Mouse (Mus musculus): ENCODE measurements around the gene Rab25.
"Not testable (repeated sequence)": the region's sequence is repeated elsewhere in the genome, so short reads cannot be mapped to it uniquely, and the experiment has no call there.

Rab25 gene

DNA sequence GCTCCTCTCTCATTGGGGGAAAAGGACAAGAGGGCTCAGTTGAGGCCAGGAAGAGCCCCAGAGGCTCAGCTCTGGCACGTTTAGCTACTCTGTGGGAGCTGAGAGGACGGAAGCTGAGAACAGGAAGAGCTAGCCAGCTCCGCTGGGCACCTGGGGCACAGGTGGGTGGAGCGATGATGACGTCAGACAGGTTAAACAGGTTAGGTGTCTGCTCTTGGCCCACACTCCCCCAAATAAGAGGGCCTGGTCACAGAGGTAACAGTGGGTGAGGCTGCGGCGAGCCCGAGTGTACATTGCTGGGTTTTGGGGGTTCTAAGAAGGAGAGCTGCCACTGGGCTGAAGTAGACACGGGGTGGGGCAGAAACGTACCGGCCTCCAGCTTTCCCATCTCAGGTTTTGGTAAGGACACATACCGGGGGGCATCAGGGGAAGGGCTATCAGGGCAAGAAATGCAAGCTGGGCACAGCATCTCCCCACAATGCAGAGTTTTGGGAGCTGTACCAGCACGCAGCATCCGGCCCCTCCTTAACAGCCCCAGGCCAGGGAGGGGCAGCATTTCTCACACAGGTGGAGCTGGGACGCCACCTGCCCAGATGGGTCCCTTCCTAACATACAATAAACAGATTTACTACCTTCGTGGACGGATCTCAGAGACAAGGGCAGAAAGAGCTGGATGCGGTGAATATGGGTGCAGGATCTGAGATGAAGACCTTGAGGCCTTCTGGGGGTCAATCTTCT lies at the start of gene Rab25:
TSS of gene Rab25 (minus strand) at position 121 of the 738 bp plus-strand sequence.
- no peak for DNase-seq (ENCODE audit: low spot score in 2 of 2)

DNA sequence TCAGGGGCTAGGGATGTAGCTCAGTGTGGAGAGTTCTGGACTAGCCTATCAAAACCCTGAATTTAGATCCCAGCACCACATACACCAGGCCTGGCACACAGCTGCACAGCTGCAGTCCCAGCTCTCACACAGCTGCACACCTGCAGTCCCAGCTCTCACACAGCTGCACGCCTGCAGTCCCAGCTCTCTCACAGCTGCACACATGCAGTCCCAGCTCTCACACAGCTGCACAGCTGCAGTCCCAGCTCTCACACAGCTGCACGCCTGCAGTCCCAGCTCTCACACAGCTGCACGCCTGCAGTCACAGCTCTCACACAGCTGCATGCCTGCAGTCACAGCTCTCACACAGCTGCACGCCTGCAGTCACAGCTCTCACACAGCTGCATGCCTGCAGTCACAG lies 48.4 kb upstream of the Rab25 start:
- DNase-seq (ENCODE audit: low spot score in 2 of 2) = not testable (repeated sequence)

DNA sequence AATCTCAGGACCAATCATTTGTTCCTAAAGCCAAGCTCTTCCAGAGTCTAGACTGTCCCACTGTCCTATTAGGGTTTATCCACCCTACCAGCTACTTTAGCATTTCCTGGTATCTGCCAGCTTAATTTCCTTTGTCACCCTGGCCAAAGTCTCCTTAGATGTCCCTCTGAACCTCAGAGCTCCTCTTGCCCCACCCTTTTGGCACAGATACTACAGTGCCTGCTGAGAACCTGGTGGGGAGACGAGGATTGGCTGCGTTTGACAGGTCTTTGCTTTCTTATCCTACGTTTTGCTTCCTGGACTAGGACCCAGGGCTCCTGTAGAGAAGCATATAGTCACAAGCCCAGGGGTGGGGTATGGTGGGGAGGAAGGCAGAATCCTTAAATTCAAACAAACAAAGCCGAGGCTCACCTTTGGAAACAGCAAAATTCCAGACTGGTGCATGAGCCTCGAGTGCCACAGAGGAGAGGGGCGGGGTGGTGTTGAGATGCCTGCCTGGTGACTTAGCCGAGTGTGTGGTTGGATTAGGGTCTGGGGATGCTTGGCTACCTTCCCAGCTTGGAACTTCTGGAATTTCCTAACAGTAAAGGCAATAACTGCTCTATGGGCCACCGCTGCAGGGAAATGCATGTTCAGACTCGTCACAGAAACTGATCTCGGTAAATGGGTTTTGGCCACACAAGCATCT lies 45.9 kb upstream of the Rab25 start:
- no peak for DNase-seq (ENCODE audit: low spot score in 2 of 2)

DNA sequence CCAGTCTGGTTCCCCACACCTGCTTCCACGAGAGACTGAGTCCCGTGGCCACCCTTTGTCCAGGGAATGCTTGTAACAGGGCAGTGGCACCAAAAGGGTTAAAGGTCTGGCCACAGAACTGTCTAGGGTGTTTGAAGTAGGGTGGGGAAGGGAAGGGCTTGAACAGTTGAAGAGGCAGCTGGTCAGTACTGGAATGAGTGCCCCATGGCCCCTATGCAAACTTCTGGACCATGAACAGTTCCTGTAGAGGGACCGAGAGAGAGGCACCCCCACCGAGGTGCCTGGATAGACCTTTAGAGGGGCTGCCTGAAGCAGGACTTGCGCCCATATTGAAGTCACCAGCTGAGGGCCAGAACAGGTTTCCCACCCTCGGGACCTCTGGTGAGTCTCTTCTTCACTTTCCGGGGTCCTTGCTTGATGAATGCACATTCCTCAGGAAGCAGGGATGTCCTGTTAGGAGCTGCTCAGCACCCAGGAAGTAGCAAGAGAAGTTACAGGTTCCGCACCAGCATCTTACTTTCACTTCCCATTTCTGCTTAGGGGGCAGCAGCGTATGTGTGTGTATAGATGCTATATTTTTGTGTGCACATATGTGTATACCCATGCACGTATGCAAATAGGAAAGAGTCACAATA lies 45.0 kb upstream of the Rab25 start:
- DNase-seq (ENCODE audit: low spot score in 2 of 2) = peak in 1 of 2 experiments; percentile 34

DNA sequence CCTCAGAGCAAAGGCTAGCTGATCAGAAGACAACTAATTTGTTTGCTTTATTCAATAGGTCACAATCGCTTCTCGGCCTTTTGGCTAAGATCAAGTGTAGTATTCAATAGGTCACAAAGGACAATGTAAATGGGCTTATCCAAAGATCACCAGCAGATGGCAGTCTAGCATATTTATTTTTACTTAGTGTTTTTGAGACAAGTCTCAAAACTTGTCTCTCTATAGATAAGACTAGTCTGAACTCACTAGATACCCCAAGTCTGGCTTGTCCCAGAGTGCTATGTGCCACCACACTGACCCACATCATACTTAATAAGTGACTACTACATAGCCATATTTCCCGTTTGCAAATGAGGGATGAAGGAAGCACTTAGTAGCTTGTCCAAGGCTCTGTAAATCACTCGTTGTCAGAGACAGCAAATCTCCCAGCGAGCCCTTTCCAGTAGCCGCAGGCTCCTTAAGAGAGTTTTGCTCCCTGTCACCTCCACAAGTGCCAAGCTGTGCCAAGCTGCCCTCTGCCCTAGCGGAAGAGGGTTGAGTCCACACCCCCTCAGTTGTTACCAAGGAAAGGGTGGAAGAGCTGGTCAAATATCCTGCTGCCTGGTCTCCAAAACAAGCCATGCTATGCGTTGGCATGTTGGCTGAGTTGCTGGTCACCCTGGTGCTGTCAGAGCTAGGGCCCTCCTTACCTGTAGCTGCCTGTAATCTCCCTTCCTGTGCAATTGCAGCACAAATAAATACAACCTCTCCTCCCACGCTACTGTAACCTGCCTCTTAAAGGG lies 44.0 kb upstream of the Rab25 start:
- DNase-seq (ENCODE audit: low spot score in 2 of 2) = peak in 1 of 2 experiments; percentile 54

DNA sequence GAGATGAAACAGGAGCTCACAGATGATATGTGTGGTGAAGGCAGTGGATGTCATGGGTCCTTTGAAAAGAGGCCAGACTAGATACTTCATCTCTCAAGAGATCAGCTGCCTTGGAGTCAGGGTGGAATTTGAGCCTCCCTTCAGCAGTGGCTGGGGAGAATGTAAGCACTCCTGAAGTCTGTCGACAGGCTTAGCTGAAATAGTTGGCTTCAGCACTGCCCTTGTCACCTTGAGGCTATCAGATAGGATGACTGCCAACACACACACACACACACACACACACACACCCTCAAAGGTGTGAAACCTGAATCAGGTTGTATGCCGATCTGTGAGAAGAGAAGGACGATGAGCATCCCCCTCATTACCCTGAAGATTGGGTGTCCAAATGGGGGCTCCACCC lies 42.9 kb upstream of the Rab25 start:
- DNase-seq (ENCODE audit: low spot score in 2 of 2) = no peak

DNA sequence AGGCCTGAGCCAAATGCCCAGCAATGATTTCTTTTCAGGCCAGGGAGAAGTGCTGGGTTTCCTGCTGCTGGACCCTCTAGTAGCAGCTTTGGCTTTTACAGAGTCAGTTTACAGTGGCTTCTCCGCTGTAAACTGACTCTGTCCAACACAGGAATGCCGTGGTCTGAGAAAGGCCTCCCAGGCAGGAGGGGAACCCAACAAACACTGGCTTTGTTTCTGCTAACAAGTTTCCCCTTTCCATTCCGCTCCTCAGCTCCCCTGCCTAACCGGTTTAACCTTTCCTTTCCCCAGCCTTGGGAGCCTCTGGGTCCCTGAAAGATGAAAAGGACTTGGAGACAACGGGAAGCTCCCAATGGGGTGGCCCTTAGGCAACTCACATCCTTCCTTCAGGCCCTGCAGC lies 42.1 kb upstream of the Rab25 start:
- no peak for DNase-seq (ENCODE audit: low spot score in 2 of 2)

DNA sequence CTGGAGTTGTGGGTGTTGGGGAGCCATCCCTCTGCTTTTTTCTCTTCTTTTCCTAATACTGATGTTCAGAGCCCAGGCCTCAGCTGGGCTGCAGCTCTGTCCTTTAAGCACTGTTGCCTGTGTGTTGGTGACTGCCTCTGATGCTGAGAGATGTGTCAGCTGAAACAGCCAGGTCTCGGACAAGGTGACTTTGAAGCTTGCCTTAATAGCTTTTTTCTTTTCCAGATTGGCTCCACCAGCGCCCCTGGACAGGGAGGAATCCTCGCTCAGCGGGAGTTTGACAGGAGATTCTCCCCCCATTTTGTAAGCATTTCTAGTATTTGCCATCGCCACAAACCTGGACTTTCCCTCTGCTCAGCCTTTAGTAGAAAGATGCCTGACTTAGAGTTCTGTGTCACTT lies 38.5 kb upstream of the Rab25 start:
- DNase-seq (ENCODE audit: low spot score in 2 of 2) = no peak

DNA sequence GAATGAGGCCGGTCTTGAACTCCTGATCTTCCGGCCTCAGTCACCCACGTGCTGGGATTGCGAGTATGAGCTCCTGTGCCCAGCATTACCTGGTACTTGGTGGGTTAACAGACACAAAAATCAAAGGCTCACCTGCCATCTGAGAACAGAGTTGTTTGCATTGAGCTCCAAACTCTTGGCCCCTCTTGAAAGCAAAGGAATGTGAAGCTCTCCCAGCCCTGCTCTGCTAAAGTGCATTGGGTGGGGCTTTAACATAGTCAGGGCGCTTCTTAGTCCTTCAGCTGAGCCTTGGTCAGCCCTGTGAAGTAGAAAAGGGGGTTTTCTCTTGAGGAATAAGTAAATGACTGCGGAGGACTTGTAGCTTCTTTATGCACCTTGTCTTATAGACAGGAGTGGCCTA lies 37.7 kb upstream of the Rab25 start:
- DNase-seq (ENCODE audit: low spot score in 2 of 2) = no peak

DNA sequence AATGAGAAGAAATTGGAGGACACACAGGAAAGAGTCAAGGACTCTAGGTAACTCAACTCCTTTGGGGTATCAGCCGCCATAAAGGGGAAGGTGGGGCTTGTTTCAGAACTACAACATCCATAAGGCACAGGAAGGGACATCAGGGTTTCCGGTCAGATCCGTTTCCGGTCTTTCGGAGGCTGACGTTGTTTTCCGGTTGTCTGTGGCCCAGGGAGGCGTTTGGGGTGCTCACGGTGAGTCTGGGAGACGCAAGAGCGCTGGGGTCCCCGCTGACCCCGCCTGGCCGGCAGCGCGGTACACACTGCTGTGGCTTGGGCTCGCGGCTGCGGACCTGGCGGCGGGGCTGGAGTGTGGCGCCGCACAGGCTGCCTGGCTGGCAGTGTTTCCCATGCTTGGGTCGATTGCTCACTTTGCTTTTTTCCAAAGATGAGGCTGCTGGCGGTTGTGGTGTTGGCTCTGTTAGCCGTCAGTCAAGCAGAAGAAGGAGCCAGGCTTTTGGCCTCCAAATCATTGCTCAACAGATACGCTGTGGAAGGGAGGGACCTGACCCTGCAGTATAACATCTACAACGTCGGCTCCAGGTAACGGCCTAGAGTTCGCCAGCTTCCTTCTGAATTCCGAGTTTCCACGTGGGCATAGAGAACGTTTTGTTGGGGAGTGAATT lies 31.5 kb upstream of the Rab25 start:
- DNase-seq (ENCODE audit: low spot score in 2 of 2) = peak; percentile 70 to 86

DNA sequence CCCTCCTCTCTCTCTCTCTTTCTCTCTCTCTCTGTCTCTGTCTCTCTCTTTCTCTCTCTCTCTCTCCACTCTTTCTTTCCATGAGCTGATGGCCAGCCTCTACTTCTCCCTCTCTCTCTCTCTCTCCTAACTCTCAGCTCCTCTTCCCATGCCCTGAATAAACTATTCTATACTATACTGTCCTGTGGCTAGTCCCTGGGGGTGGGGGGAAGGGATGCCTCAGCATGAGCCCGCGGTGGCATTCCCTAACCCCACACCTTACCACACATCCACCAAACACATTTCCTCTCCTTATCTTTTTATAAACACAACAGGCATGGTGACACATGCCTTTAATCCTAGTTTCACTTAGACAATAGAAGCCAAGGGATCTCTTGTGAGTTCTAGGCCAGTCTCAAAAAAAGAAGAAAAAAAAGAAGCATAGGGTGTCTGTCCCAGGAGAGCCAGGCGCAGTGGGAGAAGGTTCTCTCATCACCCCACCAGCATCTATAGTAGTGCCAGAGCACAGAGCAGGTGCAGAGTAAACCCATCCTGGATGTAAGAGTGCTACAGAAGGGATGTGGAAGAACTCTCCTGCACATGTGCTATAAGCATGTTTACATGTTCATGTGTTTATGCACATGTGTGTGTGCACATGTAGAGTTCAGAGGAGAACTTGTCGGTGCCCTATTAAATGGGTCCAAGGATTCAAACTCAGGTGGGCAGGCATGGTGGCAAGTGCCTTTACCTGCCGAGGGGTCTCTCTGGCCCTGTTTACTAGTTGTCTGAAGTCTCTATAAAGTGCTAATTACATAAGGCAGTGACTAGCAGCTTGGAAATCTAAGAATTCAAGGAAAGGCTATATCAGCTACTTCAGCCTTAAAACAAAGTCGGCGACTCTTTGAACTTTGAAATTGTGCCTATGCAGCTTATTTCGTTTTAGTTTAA lies 30.7 kb upstream of the Rab25 start:
- DNase-seq (ENCODE audit: low spot score in 2 of 2) = no peak

DNA sequence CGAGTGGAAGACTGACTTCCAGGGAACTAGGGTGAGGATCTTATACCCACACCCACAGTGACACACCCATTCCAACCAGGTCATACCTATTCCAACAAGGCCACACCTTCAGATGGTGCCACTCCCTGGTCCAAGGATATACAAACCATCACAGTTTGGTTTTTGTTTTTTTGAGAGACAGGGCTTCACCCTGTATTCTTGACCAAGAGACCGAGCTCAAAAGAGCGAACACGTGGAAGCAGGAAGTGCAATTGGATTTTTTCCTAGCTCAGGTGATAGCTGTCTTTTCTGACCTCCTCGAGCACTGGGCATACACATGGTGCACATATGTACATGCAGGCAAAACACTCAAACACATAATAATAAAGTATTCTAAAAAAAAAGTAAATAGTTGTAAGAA lies 29.7 kb upstream of the Rab25 start:
- DNase-seq (ENCODE audit: low spot score in 2 of 2) = not testable (repeated sequence)

DNA sequence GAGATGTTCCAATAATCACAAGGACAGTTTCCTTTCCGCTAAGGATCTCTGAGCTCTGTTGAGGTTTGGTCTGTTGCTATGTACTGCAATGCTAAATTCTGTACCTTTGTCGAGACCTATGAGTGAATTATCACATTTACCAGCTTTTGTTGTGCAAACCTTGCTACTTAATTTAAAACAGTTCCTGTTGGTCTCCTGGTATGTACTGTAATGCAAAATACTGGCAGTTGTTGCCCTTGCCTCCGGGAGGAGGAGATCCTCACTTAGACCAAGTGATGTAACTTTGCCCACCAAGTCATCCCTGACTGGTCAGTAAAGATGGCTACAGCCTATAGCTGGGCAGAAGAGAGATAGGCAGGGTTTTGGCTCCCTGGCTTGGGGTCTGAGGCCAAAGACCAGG lies 27.4 kb upstream of the Rab25 start, which contains the start of gene Ssr2:
TSS of gene Ssr2 (plus strand) at position 337 of the 400 bp plus-strand sequence.
- DNase-seq (ENCODE audit: low spot score in 2 of 2) = no peak

DNA sequence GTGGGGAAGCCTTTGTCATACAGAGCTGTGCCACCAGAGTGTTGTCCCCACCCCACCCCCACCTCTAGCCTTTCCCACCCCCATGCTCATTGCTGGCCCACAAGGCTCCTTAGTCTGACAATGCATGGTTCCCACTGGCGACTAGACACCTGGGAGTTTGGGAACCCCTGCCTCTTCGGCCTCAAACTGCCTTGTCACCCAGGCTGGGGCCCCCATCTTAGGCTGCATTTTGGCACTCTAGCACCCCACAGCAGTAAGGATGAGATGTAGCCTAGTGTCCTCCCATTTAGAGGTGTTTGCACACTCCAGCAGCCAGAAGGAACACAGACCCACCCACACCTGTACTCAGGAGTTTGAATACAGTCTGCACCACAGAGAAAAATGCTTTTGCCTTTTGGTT lies 25.7 kb upstream of the Rab25 start:
- DNase-seq (ENCODE audit: low spot score in 2 of 2) = no peak

DNA sequence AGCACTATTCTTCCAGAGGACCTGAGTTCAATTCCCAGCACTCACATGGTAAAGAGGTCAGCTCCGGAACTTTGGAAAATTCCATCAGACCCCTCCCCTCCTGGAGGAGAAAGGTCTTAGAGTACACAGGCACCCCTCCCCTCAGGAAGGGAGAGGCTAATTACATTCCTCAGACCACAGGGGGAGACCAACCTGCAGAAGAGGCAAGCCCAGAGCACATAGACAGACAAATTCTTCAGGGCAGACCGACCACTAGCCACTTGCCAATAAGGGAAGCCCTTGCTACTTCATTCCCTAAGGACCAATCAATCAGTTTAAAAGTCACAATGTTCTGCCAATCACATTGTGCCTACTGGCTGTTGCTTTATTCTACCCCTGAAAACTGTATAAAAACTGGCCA lies 24.7 kb upstream of the Rab25 start:
- no peak for DNase-seq (ENCODE audit: low spot score in 2 of 2)

DNA sequence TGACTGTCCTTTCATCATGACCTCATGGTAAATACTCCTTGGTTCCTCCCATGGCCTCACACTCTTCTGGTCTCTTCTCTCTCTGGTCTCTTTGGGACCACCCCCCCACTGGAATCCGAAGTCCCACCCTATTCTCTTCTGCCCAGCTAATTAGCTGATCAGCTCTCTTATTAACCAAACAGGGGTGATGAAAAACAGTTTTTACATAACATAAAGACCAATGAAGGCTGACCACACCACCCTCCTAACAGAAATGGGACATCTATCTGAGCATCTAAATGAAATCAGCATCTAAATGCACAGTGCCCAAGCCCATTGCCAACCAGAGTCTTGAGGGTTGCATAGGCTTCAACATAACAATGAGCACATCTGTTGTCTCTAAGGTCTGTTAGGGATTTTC lies 23.8 kb upstream of the Rab25 start:
- DNase-seq (ENCODE audit: low spot score in 2 of 2) = no peak

DNA sequence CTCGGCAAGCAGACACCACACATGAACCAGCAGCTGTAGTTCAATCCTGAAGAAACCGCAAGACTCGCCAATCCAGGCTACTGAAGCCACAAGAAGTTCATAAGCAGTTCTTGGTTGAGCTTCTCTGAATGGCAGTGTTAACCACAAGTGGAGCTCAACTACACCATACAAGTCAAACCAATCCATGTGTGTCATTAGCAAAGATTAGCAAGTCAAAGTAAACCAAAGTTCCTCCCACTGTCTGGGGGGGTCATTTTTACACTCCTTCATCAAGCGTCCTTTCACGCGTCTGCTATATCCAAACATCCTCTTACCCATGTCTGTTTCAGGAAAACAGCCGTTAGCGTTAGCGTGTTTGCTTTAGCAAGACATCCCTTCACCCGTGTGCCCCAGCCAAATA lies 22.2 kb upstream of the Rab25 start:
- no peak for DNase-seq (ENCODE audit: low spot score in 2 of 2)

DNA sequence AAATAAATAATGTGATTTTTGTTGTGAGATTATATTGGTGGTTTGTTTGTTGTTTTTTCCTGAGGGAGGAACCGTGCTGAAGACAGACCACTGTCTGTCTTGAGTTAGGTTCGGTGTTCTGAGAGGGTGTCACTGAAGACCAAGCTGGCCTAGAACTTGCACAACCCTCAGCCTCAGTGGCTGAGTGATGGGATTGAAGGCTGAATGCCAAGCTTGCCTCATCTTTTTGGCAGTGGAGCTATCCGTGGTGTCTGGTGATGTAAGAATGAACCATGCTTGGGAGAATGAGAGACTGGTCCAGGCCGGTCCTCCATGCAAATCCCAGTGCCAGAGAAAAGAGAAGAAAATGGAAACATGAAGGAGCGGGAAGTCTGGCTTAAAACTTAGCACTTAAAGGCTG lies 21.6 kb upstream of the Rab25 start:
- DNase-seq (ENCODE audit: low spot score in 2 of 2) = no peak

DNA sequence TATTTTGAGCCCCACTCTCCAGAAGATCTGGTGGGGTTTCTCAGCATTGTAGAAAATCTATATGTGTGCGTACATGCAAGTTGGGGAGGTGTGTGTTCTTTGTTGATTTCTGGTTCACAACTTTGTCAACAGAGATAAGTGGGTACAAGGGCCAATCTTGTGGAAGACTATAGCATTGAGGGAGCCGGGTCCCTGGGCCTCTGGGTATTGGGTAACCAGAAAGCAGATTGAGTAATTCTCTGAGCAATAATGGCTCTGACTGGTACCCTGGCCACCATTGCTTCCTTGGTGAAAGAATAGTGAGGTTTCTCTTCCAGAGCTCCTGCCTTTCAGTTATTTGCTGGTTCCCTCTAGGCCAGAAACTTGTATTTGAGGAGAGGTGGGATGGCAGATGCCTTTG lies 21.0 kb upstream of the Rab25 start:
- DNase-seq (ENCODE audit: low spot score in 2 of 2) = no peak

DNA sequence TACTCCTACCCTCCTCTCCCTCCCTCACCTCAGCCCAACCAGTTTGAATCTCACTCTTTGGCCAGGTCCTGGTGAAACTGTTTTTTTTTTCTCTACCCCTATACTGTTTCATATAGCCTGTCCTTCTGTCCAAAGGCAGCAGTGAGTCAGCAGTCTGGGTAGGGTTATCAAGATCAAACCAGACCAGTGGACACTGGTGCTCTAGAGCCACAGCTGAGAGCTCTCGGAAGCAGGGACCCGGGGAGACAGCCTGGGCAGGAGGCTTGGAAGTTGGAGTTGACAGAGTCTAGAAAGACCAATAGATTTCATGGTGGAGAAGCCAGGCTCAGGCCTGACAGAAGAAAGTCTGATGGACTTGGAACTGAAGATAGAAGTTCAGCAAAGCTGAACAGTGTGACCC lies 20.5 kb upstream of the Rab25 start:
- DNase-seq (ENCODE audit: low spot score in 2 of 2) = no peak

DNA sequence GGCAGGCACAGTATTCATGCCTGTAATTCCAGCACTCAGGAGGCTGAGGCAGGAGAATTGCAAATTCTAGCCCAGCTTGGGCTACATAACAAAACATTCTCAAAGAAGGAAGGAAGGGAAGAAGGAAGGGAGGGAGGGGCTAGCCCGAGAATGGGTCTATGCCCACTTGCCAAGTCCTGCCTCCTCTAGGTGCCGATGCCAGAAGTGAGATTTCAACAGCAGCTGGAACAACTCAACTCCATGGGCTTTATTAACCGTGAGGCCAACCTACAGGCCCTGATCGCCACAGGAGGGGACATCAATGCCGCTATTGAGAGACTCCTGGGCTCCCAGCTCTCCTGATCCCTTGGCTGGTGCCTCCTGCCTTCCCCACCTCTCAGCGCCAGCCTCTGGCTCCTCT lies 19.8 kb upstream of the Rab25 start:
- DNase-seq (ENCODE audit: low spot score in 2 of 2) = no peak
